Mouse (Mus musculus): ENCODE measurements around the gene Cebpg.

GRCm38 (mm10) chr7:35023251-35023650 is 33.1 kb downstream of the Cebpg start:
- TF ChIP-seq POLR2A (IDR thresholded peaks at IDR 0.05; ENCODE audit: extremely low read depth, insufficient read depth, low read length) (no peak), CTCF (IDR thresholded peaks at IDR 0.05; ENCODE audit: low read depth, low read length) (no peak)

All from liver, adult 2 months (tissue).